Mouse (Mus musculus) liver, postnatal 0 days (tissue): ENCODE results near the gene Gm37240. TPM values are rescaled to one million over a fixed set of nuclear protein-coding genes. Genes with fewer than 3 reads are reported as not detected.

Source experiments
- ATAC-seq: fragments of 200-750 bp; cut with Nextera tagmentation; 2 replicates; pipeline ENCODE4 v1.8.0; 2017; ENCODE audit warnings: mild to moderate bottlenecking, moderate library complexity
- DNase-seq: peaks from one replicate; pipeline ENCODE4 v3.0.0-alpha.2; 2016
- H3K27ac ChIP-seq: fragments of 300-500 bp; sonication (generic); 2 replicates; pipeline ENCODE4 v1.5.1; 2014; ENCODE audit warnings: antibody characterized with exemption, moderate library complexity, mild to moderate bottlenecking, low read depth
- H3K27me3 ChIP-seq: fragments of 300-500 bp; sonication (generic); 2 replicates; pipeline ENCODE4 v1.6.1; 2014; ENCODE audit warnings: low read length, control low read depth, mixed read lengths; ENCODE audit not compliant: insufficient read depth
- H3K36me3 ChIP-seq: fragments of 300-500 bp; sonication (generic); replicated peaks from 2 replicates; pipeline ENCODE4 v1.6.1; 2014; ENCODE audit warnings: mild to moderate bottlenecking, control low read depth, low read length, moderate library complexity, mixed read lengths; ENCODE audit not compliant: insufficient read depth
- H3K4me1 ChIP-seq: fragments of 300-500 bp; sonication (generic); 2 replicates; pipeline ENCODE4 v1.6.1; 2014; ENCODE audit warnings: antibody characterized with exemption, mild to moderate bottlenecking, control low read depth; ENCODE audit not compliant: insufficient read depth
- H3K4me2 ChIP-seq: fragments of 300-500 bp; sonication (generic); 2 replicates; pipeline ENCODE4 v1.6.1; 2014; ENCODE audit warnings: low read depth, mild to moderate bottlenecking, low read length, moderate library complexity, mixed read lengths
- H3K4me3 ChIP-seq: fragments of 300-500 bp; sonication (generic); 2 replicates; pipeline ENCODE4 v1.5.1; 2014; ENCODE audit warnings: low read depth, low read length
- H3K9ac ChIP-seq: fragments of 300-500 bp; sonication (generic); replicated peaks from 2 replicates; pipeline ENCODE4 v1.6.1; 2014; ENCODE audit warnings: mild to moderate bottlenecking, moderate library complexity
- H3K9me3 ChIP-seq: fragments of 300-500 bp; sonication (generic); 2 replicates; pipeline ENCODE4 v1.6.1; 2016; ENCODE audit warnings: mild to moderate bottlenecking, control low read depth, low read length, mixed read lengths
- CTCF ChIP-seq: sonication (generic); IDR thresholded peaks from 2 replicates; pipeline ENCODE4 v1.5.1; 2016; ENCODE audit warnings: antibody characterized with exemption, low read depth
- EP300 ChIP-seq: IDR thresholded peaks from 2 replicates; pipeline ENCODE4 v1.6.1; 2016; ENCODE audit warnings: antibody characterized with exemption, low read depth, mild to moderate bottlenecking
- WGBS: fragments of 180-500 bp; shearing (Covaris S2); extraction: QIAGEN DNeasy Blood & Tissue Kit; methylation state at CpG from one replicate; pipeline ENCODE4 v1.1.7; 2014; ENCODE audit not compliant: insufficient replicate concordance; 5-methylcytosine and 5-hydroxymethylcytosine counted together
- polyA plus RNA-seq: library from polyadenylated mRNA; unstranded; fragments of >200 nt; fragmentation: Nextera tagmentation; extraction: Ambion mirVana; gene quantifications from 2 replicates; pipeline ENCODE4 v1.2.1, GENCODE M21; 2015

Gene Gm37240
- polyA plus RNA-seq, 1 experiment from 2014 or later = 0.72 TPM

DNA sequence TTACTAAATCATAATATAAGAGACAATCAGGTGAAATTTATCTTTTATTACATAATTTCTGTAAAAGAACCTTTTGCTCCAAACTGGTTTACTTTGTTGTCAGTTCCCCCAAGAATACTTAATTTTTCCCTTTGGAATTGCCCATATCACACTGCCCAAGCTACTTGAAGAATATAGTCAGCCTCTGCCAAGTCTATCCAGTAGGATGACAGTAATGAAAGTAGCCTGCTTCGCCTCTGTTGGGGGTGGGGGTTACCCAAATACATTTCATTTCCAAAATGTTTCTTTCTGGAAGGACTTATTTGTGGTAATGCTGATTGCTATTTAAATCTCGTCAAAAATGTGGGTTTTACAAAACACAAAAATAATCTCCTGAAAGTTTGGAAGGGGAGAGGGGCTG lies 935.6 kb downstream of the Gm37240 start:
- WGBS = 72% methylated on average over 2 of the region's 2 CpGs
- Histone ChIP-seq H3K9ac (no peak overlapping the region), H3K27me3 (no peaks in the 10 kb centered on the region), H3K9me3 (no peaks in the 10 kb centered on the region), H3K4me2 (0 out of 2 replicates have a peak overlapping the region, but pooled peaks have one; percentile 13), H3K36me3 (no peaks in the 10 kb centered on the region), H3K4me3 (no peak overlapping the region), H3K27ac (no peak overlapping the region), H3K4me1 (no peaks in the 10 kb centered on the region; the same call in 1 of the 2 replicates)
- ATAC-seq = no peak
- DNase-seq = no peak
- TF ChIP-seq CTCF = no peak
- no peak for TF ChIP-seq EP300

DNA sequence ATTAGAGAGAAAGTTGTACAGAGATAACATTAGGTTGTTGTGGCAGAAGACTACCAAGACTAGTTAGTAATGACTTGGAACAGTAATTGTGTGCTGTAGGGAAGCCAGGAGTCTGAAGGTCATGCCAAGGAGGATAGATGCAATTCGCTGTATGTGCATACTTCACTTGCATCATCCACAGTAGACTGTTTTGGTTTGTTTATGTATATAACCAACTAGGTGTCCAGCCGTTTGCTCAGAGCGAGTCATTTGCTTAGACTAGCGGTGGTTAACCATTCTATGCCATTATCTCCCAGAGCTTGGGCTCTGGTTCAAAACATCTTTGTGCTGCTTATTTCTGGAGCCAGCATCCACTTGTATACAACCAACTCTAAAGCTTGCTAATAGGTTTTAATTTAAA lies 937.9 kb downstream of the Gm37240 start:
- no peak for TF ChIP-seq CTCF
- no peak for TF ChIP-seq EP300
- peak; percentile 49; the same call in 1 of the 2 replicates for ATAC-seq
- WGBS = 68% methylated on average over 4 of the region's 4 CpGs

DNA sequence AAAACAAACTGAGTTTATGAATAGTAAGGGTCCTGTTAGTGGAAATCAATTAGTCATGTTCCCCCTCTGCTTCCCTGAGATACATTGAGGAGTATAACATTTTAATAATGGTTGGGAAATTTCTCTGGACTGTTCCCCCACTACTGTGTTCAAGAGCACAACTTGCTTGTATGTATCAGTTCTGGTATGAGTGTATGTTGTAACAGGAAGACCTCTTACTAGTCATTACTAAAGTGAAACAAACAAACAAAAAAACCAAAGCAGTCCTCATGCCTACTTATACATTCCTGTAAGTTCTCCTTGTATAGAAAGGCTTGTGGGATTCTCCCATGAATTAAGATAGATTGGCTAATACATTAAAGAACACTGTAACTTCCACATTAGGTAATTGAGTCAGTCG lies 940.9 kb downstream of the Gm37240 start:
- no peak overlapping the region for H3K4me2 ChIP-seq
- no peak for DNase-seq
- H3K4me3 ChIP-seq = no peak overlapping the region
- H3K27ac ChIP-seq = no peak overlapping the region
- no peaks in the 10 kb centered on the region; the same call in 1 of the 2 replicates for H3K4me1 ChIP-seq
- no peaks in the 10 kb centered on the region for H3K36me3 ChIP-seq
- H3K27me3 ChIP-seq = no peaks in the 10 kb centered on the region
- WGBS = 71% methylated on average over 1 of the region's 1 CpGs
- no peak for TF ChIP-seq EP300
- TF ChIP-seq CTCF = no peak
- ATAC-seq = no peak
- H3K9me3 ChIP-seq = no peaks in the 10 kb centered on the region
- no peak overlapping the region for H3K9ac ChIP-seq

More for the DNA sequence above, 937.9 kb downstream of the Gm37240 start:
- H3K27me3 ChIP-seq = no peaks in the 10 kb centered on the region
- H3K4me2 ChIP-seq = no peak overlapping the region
- no peaks in the 10 kb centered on the region for H3K9me3 ChIP-seq
- H3K4me3 ChIP-seq = no peak overlapping the region
- no peaks in the 10 kb centered on the region; the same call in 1 of the 2 replicates for H3K4me1 ChIP-seq
- H3K9ac ChIP-seq = no peak overlapping the region
- DNase-seq = no peak
- no peak overlapping the region for H3K27ac ChIP-seq
- H3K36me3 ChIP-seq = no peaks in the 10 kb centered on the region

DNA sequence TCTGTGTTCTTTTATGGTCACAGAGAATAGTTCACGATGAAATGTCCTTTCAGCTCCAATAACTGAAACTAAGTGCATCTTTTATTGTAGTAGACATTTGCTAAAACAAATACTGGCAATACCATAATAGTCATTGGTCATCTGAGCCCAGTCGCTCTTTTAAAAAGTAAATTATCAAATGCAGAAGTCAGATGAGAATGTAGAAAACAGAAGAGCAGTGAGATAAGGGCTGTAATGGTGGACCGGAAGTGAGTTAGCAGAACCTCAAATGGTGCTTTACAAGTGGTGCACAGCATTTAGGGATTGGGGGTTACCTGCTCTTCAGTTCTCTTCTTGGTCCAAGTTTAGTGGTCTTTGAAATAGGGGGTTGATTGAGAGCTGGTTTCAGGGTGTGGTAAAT lies 942.4 kb downstream of the Gm37240 start:
- ATAC-seq (no peak), DNase-seq (no peak)
- no peak overlapping the region for H3K9ac ChIP-seq
- no peaks in the 10 kb centered on the region for H3K9me3 ChIP-seq
- TF ChIP-seq EP300 (no peak), CTCF (no peak)
- H3K4me3 ChIP-seq = no peak overlapping the region
- no peaks in the 10 kb centered on the region for H3K36me3 ChIP-seq
- no peaks in the 10 kb centered on the region for H3K27me3 ChIP-seq
- no peak overlapping the region for H3K27ac ChIP-seq
- 54% methylated on average over 3 of the region's 3 CpGs for WGBS
- no peaks in the 10 kb centered on the region; the same call in 1 of the 2 replicates for H3K4me1 ChIP-seq
- no peak overlapping the region for H3K4me2 ChIP-seq

DNA sequence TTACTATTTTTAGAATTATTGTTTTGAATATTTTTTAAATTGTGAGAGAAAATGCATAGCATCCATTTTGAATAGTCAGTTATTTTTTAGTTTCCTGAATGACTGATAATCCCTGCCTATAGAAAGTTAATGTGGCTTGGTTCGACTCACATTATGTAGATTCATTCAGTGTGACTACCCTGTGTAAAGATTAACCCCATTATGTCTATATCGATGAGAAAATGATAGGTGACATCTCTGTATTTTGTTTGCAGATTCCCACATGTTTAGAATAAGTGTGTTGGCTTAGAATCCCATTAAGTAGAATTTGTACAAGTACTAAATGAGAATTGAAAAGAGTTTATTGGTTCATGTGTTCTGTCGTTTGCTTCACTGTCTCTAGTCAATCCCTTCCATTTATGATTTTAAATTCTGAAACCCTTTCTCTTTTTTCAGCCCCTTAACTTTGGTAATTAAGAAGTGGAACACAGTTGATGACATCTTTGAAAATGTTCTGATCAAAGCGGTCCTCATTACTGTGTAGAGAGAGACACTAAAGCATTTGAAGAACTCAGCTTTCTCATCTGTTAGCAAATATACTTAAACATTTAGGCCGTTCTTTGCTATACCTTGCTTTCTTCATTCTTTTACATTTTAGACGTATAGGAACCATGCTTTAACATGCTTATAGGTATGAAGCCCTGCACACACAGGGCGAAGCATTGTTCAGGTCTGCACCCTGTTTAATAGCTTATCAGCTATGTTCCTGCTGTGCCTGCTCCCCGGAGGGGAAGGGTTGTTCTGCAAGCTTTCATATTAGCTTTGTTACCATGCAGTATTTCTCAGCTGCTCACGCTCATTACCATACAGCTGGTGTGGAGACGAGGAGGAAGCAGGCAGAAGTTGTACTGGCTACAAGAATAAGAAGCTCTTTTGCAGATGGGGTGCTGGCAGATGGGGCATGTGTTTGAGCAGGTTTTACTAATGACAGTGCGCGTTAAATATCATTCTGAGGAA lies 949.7 kb downstream of the Gm37240 start:
- no peak overlapping the region for H3K4me3 ChIP-seq
- no peaks in the 10 kb centered on the region for H3K36me3 ChIP-seq
- H3K27me3 ChIP-seq = no peaks in the 10 kb centered on the region
- no peak for TF ChIP-seq CTCF
- no peak overlapping the region for H3K4me2 ChIP-seq
- no peak overlapping the region for H3K27ac ChIP-seq
- no peak for DNase-seq
- no peak overlapping the region for H3K9ac ChIP-seq
- WGBS = 59% methylated on average over 12 of the region's 12 CpGs
- no peaks in the 10 kb centered on the region for H3K9me3 ChIP-seq
- no peaks in the 10 kb centered on the region; the same call in 1 of the 2 replicates for H3K4me1 ChIP-seq
- peak; percentile 43; the same call in 1 of the 2 replicates for ATAC-seq

DNA sequence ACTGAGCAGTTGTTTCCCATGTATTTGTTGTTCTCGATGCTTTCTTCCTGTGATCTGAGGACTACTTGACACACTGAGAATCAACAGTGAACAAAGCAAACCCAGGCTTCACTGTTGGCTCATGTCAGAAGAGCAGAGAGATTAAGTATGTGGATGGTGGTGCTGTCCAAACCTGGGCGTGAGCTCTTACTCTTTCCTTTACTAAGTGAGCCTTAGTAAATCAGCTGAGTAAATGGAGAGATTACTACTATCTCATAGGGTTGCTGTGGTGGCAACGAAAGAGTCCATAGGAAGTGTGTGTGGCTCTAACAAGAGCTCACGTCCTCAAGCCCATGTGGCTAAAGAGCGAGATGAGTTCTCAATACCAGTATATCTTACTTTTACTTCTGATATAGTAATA lies 950.4 kb downstream of the Gm37240 start:
- no peaks in the 10 kb centered on the region; the same call in 1 of the 2 replicates for H3K4me1 ChIP-seq
- TF ChIP-seq EP300 = no peak
- no peak for TF ChIP-seq CTCF
- H3K36me3 ChIP-seq = no peaks in the 10 kb centered on the region
- 73% methylated on average over 5 of the region's 5 CpGs for WGBS
- no peaks in the 10 kb centered on the region for H3K27me3 ChIP-seq
- H3K9me3 ChIP-seq = no peaks in the 10 kb centered on the region
- no peak overlapping the region for H3K27ac ChIP-seq
- no peak for ATAC-seq
- H3K9ac ChIP-seq = no peak overlapping the region
- H3K4me2 ChIP-seq = no peak overlapping the region
- DNase-seq = no peak
- H3K4me3 ChIP-seq = no peak overlapping the region
